Mouse (Mus musculus) retina, embryonic 14.5 days (tissue): Measurements from ENCODE around the gene Rcn2.
"Not testable (repeated sequence)": the region's sequence is repeated elsewhere in the genome, so short reads cannot be mapped to it uniquely, and the experiment has no call there.

Experiments
- DNase-seq: peaks from one replicate; pipeline ENCODE4 v3.0.0-alpha.2; 2015; ENCODE audit warnings: low spot score

Rcn2 gene

GRCm38 (mm10) chr9:56041372-56042180, at the start of gene Rcn2:
Rcn2 (plus strand) TSS chr9:56041845.
- DNase-seq = peak; percentile 98

- DNase-seq = not testable (repeated sequence)
These were observed 37.0 kb upstream of the Rcn2 start for GRCm38 (mm10) chr9:56004679-56005078.

- DNase-seq = no peak
These were observed 31.2 kb upstream of the Rcn2 start, which contains the start of gene 4930563M21Rik for GRCm38 (mm10) chr9:56010450-56010849. 4930563M21Rik (minus strand) TSS chr9:56010550.

- DNase-seq = peak; percentile 61
These were observed 16.9 kb upstream of the Rcn2 start for GRCm38 (mm10) chr9:56024772-56025171.

GRCm38 (mm10) chr9:56027292-56027691, 14.4 kb upstream of the Rcn2 start:
- DNase-seq = no peak

- no peak for DNase-seq
These were observed 9.4 kb upstream of the Rcn2 start for GRCm38 (mm10) chr9:56032219-56032618.

- no peak for DNase-seq
These were observed 556 bp downstream of the Rcn2 start for GRCm38 (mm10) chr9:56042181-56042621.

- DNase-seq = no peak
These were observed 12.2 kb downstream of the Rcn2 start for GRCm38 (mm10) chr9:56053796-56054195.

GRCm38 (mm10) chr9:56056147-56056546, 14.5 kb downstream of the Rcn2 start:
- no peak for DNase-seq

- no peak for DNase-seq
These were observed 20.7 kb downstream of the Rcn2 start for GRCm38 (mm10) chr9:56062336-56062735.

- no peak for DNase-seq
These were observed 23.4 kb downstream of the Rcn2 start for GRCm38 (mm10) chr9:56065011-56065410.

GRCm38 (mm10) chr9:56067964-56068363, 26.3 kb downstream of the Rcn2 start:
- DNase-seq = no peak

GRCm38 (mm10) chr9:56068630-56069029, 27.0 kb downstream of the Rcn2 start:
- DNase-seq = no peak

GRCm38 (mm10) chr9:56072861-56073260, 31.2 kb downstream of the Rcn2 start:
- DNase-seq = no peak

- DNase-seq = no peak
These were observed 33.2 kb downstream of the Rcn2 start for GRCm38 (mm10) chr9:56074863-56075262.

GRCm38 (mm10) chr9:56075264-56075663, 33.6 kb downstream of the Rcn2 start:
- DNase-seq = peak; percentile 93

GRCm38 (mm10) chr9:56075901-56076620, 34.4 kb downstream of the Rcn2 start:
- peak; percentile 17 for DNase-seq

- no peak for DNase-seq
These were observed 37.9 kb downstream of the Rcn2 start for GRCm38 (mm10) chr9:56079587-56079986.

- DNase-seq = no peak
These were observed 44.9 kb downstream of the Rcn2 start for GRCm38 (mm10) chr9:56086524-56086923.

- peak; percentile 18 for DNase-seq
These were observed 48.3 kb downstream of the Rcn2 start, which contains the start of gene Pstpip1 for GRCm38 (mm10) chr9:56089778-56090520. Pstpip1 (plus strand) TSS chr9:56089962.

- peak; percentile 13 for DNase-seq
These were observed 49.0 kb downstream of the Rcn2 start for GRCm38 (mm10) chr9:56090546-56091225.

GRCm38 (mm10) chr9:56092102-56092501, 50.5 kb downstream of the Rcn2 start:
- DNase-seq = no peak
